Mouse (Mus musculus) testis, adult 2 months (tissue): ENCODE results near the gene Dlg5. TPM values are rescaled to one million over a fixed set of nuclear protein-coding genes. Genes with fewer than 3 reads are reported as not detected.

Experiments
- H3K27ac ChIP-seq: fragments of 200-500 bp; 2 replicates; pipeline ENCODE4 v1.5.1; 2012; ENCODE audit warnings: low read depth, low read length; ENCODE audit not compliant: control insufficient read depth, insufficient read depth
- H3K27me3 ChIP-seq: fragments of 200-500 bp; 2 replicates; pipeline ENCODE4 v1.6.1; 2012; ENCODE audit warnings: mild to moderate bottlenecking, low read length, moderate library complexity; ENCODE audit not compliant: control insufficient read depth, insufficient read depth
- H3K36me3 ChIP-seq: fragments of 200-500 bp; 2 replicates; pipeline ENCODE4 v1.6.1; 2012; ENCODE audit warnings: mild to moderate bottlenecking, low read length; ENCODE audit not compliant: control insufficient read depth, insufficient read depth
- H3K4me1 ChIP-seq: fragments of 200-500 bp; 2 replicates; pipeline ENCODE4 v1.6.1; 2012; ENCODE audit warnings: low read length; ENCODE audit not compliant: control insufficient read depth, insufficient read depth
- H3K4me3 ChIP-seq: fragments of 200-500 bp; 2 replicates; pipeline ENCODE4 v1.5.1; 2012; ENCODE audit warnings: low read depth, mild to moderate bottlenecking, low read length, moderate library complexity, mixed read lengths; ENCODE audit not compliant: control insufficient read depth
- CTCF ChIP-seq: fragments of 200-500 bp; IDR thresholded peaks from 2 replicates; pipeline ENCODE4 v1.5.1; 2012; ENCODE audit warnings: low read depth, mild to moderate bottlenecking, inconsistent platforms, low read length, moderate library complexity; ENCODE audit not compliant: control insufficient read depth, insufficient read depth, insufficient replicate concordance
- POLR2A ChIP-seq: fragments of 200-500 bp; IDR thresholded peaks from 2 replicates; pipeline ENCODE4 v1.6.1; 2012; ENCODE audit warnings: low read depth, mild to moderate bottlenecking, inconsistent platforms, low read length, moderate library complexity; ENCODE audit not compliant: control insufficient read depth
- polyA plus RNA-seq: library from polyadenylated mRNA; depleted of rRNA; stranded (reverse); fragments of >200 nt; gene quantifications from 2 replicates; pipeline ENCODE4 v1.2.3, GENCODE M21; 2012

Gene Dlg5
- polyA plus RNA-seq, 1 experiment: 3.4 TPM

GRCm38 (mm10) chr14:24144421-24144820, 101.3 kb downstream of the Dlg5 start:
- H3K4me1 ChIP-seq: peaks cover 5% of the 10 kb centered on the region; the same call in 1 of the 2 replicates
- H3K4me3 ChIP-seq: peak overlapping the region; percentile 68
- no peak overlapping the region for H3K27ac ChIP-seq
- H3K36me3 ChIP-seq: no peaks in the 10 kb centered on the region
- H3K27me3 ChIP-seq: no peaks in the 10 kb centered on the region
- TF ChIP-seq POLR2A (no peak), CTCF (no peak)

- H3K4me1 ChIP-seq: peaks cover 5% of the 10 kb centered on the region; the same call in 1 of the 2 replicates
- TF ChIP-seq CTCF: no peak
- TF ChIP-seq POLR2A: no peak
- H3K36me3 ChIP-seq: no peaks in the 10 kb centered on the region
- no peaks in the 10 kb centered on the region for H3K27me3 ChIP-seq
- H3K4me3 ChIP-seq: peak overlapping the region; percentile 33
- H3K27ac ChIP-seq: no peak overlapping the region
Observed at GRCm38 (mm10) chr14:24142926-24143430, 102.7 kb downstream of the Dlg5 start.

GRCm38 (mm10) chr14:24141727-24142126, 104.0 kb downstream of the Dlg5 start:
- H3K27me3 ChIP-seq: no peaks in the 10 kb centered on the region
- H3K4me1 ChIP-seq: peaks cover 5% of the 10 kb centered on the region; the same call in 1 of the 2 replicates
- H3K4me3 ChIP-seq: no peak overlapping the region
- TF ChIP-seq POLR2A: no peak
- no peak for TF ChIP-seq CTCF
- H3K36me3 ChIP-seq: no peaks in the 10 kb centered on the region
- no peak overlapping the region for H3K27ac ChIP-seq

- Histone ChIP-seq H3K4me1 (peaks cover 5% of the 10 kb centered on the region; the same call in 1 of the 2 replicates), H3K4me3 (no peak overlapping the region), H3K36me3 (no peaks in the 10 kb centered on the region), H3K27me3 (no peaks in the 10 kb centered on the region), H3K27ac (no peak overlapping the region)
- TF ChIP-seq POLR2A (no peak), CTCF (no peak)
Observed at GRCm38 (mm10) chr14:24140297-24140812, 105.4 kb downstream of the Dlg5 start.

GRCm38 (mm10) chr14:24136908-24137307, 108.8 kb downstream of the Dlg5 start:
- H3K27ac ChIP-seq: no peak overlapping the region
- no peak overlapping the region for H3K4me3 ChIP-seq
- H3K4me1 ChIP-seq: no peaks in the 10 kb centered on the region
- no peaks in the 10 kb centered on the region for H3K36me3 ChIP-seq
- H3K27me3 ChIP-seq: no peaks in the 10 kb centered on the region
- TF ChIP-seq CTCF (no peak), POLR2A (no peak)

GRCm38 (mm10) chr14:24134623-24135290, 111.0 kb downstream of the Dlg5 start:
- H3K4me3 ChIP-seq: no peak overlapping the region
- H3K27ac ChIP-seq: no peak overlapping the region
- H3K4me1 ChIP-seq: no peaks in the 10 kb centered on the region
- no peaks in the 10 kb centered on the region for H3K36me3 ChIP-seq
- no peak for TF ChIP-seq CTCF
- no peak for TF ChIP-seq POLR2A
- H3K27me3 ChIP-seq: no peaks in the 10 kb centered on the region

- TF ChIP-seq POLR2A (no peak), CTCF (no peak)
- H3K27me3 ChIP-seq: no peaks in the 10 kb centered on the region
- H3K36me3 ChIP-seq: no peaks in the 10 kb centered on the region
- no peak overlapping the region for H3K4me3 ChIP-seq
- H3K4me1 ChIP-seq: no peaks in the 10 kb centered on the region
- no peak overlapping the region for H3K27ac ChIP-seq
Observed at GRCm38 (mm10) chr14:24133801-24134200, 111.9 kb downstream of the Dlg5 start.

- no peak overlapping the region for H3K4me3 ChIP-seq
- H3K36me3 ChIP-seq: no peaks in the 10 kb centered on the region
- no peaks in the 10 kb centered on the region for H3K4me1 ChIP-seq
- TF ChIP-seq POLR2A (no peak), CTCF (peak; percentile 46; the same call in 1 of the 2 replicates)
- no peaks in the 10 kb centered on the region for H3K27me3 ChIP-seq
- H3K27ac ChIP-seq: no peak overlapping the region
Observed at GRCm38 (mm10) chr14:24132092-24132491, 113.6 kb downstream of the Dlg5 start.
